Mouse (Mus musculus) intestine, postnatal 0 days (tissue): ENCODE data around the gene Olfr411. TPM values are rescaled to one million over a fixed set of nuclear protein-coding genes. Genes with fewer than 3 reads are reported as not detected.

Experiments
- ATAC-seq: fragments of 200-750 bp; cut with Nextera tagmentation; 2 replicates; pipeline ENCODE4 v1.8.0; 2017; ENCODE audit warnings: mild to moderate bottlenecking, moderate TSS enrichment, moderate library complexity
- H3K27ac ChIP-seq: fragments of 300-500 bp; sonication (generic); 2 replicates; pipeline ENCODE4 v1.5.1; 2014; ENCODE audit warnings: mild to moderate bottlenecking, low read depth, low read length, moderate library complexity
- H3K27me3 ChIP-seq: fragments of 300-500 bp; sonication (generic); replicated peaks from 2 replicates; pipeline ENCODE4 v1.6.1; 2014; ENCODE audit warnings: low read length, mixed read lengths; ENCODE audit not compliant: control insufficient read depth, insufficient read depth
- H3K36me3 ChIP-seq: fragments of 300-500 bp; sonication (generic); 2 replicates; pipeline ENCODE4 v1.6.1; 2014; ENCODE audit warnings: mild to moderate bottlenecking, moderate library complexity; ENCODE audit not compliant: control insufficient read depth, insufficient read depth
- H3K4me1 ChIP-seq: fragments of 300-500 bp; sonication (generic); replicated peaks from 2 replicates; pipeline ENCODE4 v1.6.1; 2014; ENCODE audit warnings: antibody characterized with exemption, low read length, mixed read lengths; ENCODE audit not compliant: control insufficient read depth, insufficient read depth
- H3K4me2 ChIP-seq: fragments of 300-500 bp; sonication (generic); replicated peaks from 2 replicates; pipeline ENCODE4 v1.6.1; 2014; ENCODE audit warnings: low read depth, mild to moderate bottlenecking, moderate library complexity
- H3K4me3 ChIP-seq: fragments of 300-500 bp; sonication (generic); 2 replicates; pipeline ENCODE4 v1.5.1; 2014; ENCODE audit warnings: low read depth, low read length
- H3K9ac ChIP-seq: fragments of 300-500 bp; sonication (generic); 2 replicates; pipeline ENCODE4 v1.6.1; 2014; ENCODE audit warnings: mild to moderate bottlenecking, low read depth, low read length
- H3K9me3 ChIP-seq: fragments of 300-500 bp; sonication (generic); 2 replicates; pipeline ENCODE4 v1.6.1; 2016; ENCODE audit warnings: mixed run types; ENCODE audit not compliant: control insufficient read depth
- CTCF ChIP-seq: sonication (generic); IDR thresholded peaks from 2 replicates; pipeline ENCODE4 v1.5.1; 2016; ENCODE audit warnings: low read depth, mild to moderate bottlenecking, control low read depth, antibody characterized with exemption, moderate library complexity
- WGBS: fragments of 180-500 bp; shearing (Covaris S2); extraction: QIAGEN DNeasy Blood & Tissue Kit; methylation state at CpG from one replicate; pipeline ENCODE4 v1.1.7; 2014; 5-methylcytosine and 5-hydroxymethylcytosine counted together
- polyA plus RNA-seq: library from polyadenylated mRNA; unstranded; fragments of >200 nt; fragmentation: Nextera tagmentation; extraction: Ambion mirVana; gene quantifications from 2 replicates; pipeline ENCODE4 v1.2.1, GENCODE M21; 2015

The Olfr411 gene
- polyA plus RNA-seq, 1 experiment from 2014 or later, result not detected

GRCm38 (mm10) chr11:74385674-74386073 is 33.2 kb upstream of the Olfr411 start:
- no peak overlapping the region for H3K27ac ChIP-seq
- 64% methylated on average over 9 of the region's 9 CpGs for WGBS
- no peak overlapping the region for H3K4me3 ChIP-seq
- no peak overlapping the region for H3K4me2 ChIP-seq
- H3K9me3 ChIP-seq, result no peaks in the 10 kb centered on the region
- peaks cover 25% of the 10 kb centered on the region for H3K36me3 ChIP-seq
- no peaks in the 10 kb centered on the region for H3K4me1 ChIP-seq
- H3K27me3 ChIP-seq, result no peaks in the 10 kb centered on the region
- no peak for TF ChIP-seq CTCF
- ATAC-seq, result no peak
- H3K9ac ChIP-seq, result no peak overlapping the region

DNA sequence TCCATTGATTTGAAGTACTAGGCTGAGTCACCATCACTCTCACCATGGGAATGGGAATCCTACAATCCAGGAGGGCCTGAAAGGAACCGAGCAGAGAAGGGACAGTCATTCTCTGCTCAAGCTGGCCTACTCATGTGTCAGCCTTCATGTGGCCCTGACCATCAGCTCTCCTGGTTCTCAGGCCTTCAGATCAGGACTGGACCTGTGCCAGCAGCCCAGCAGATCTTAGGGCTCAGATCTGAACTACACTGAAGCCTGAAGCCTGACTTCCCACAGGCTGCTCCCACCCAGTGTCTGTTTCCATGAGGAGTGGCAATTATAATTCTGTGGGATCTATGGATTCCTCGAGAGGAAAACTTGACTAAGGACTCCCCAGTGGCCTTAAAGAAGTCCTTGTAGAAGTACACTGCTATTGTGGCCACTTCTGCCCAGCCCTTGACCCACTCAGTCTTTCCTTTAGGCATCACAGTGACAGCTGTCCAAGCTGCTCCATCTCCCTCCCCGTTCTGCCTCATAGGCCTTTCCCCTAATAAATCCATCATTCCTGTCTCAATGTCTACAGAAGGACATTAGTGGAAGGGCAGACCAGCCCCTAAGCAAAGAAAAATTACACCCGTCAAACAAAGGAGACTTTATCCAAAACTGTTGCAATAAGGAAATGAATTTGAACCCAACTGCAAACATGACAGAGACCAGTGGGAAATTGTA is 26.9 kb upstream of the Olfr411 start:
- no peak overlapping the region for H3K4me3 ChIP-seq
- no peak overlapping the region for H3K9ac ChIP-seq
- H3K27ac ChIP-seq, result no peak overlapping the region
- no peak for TF ChIP-seq CTCF
- no peaks in the 10 kb centered on the region; the same call in 1 of the 2 replicates for H3K36me3 ChIP-seq
- peak; percentile 51 for ATAC-seq
- no peaks in the 10 kb centered on the region for H3K9me3 ChIP-seq
- WGBS, result 30% methylated on average over 4 of the region's 4 CpGs
- H3K4me1 ChIP-seq, result no peaks in the 10 kb centered on the region
- H3K4me2 ChIP-seq, result no peak overlapping the region
- no peaks in the 10 kb centered on the region for H3K27me3 ChIP-seq

- no peak overlapping the region for H3K4me3 ChIP-seq
- WGBS, result 81% methylated on average over 3 of the region's 3 CpGs
- no peaks in the 10 kb centered on the region for H3K36me3 ChIP-seq
- H3K27me3 ChIP-seq, result no peaks in the 10 kb centered on the region
- no peak overlapping the region for H3K4me2 ChIP-seq
- 0 out of 2 replicates have a peak, but pooled peaks have one; percentile 26 for ATAC-seq
- H3K4me1 ChIP-seq, result no peaks in the 10 kb centered on the region
- TF ChIP-seq CTCF, result peak; percentile 91
- H3K9ac ChIP-seq, result no peak overlapping the region
- H3K27ac ChIP-seq, result no peak overlapping the region
- H3K9me3 ChIP-seq, result no peaks in the 10 kb centered on the region
Observed at GRCm38 (mm10) chr11:74376847-74377246, 24.4 kb upstream of the Olfr411 start.

- Histone ChIP-seq H3K4me1 (no peaks in the 10 kb centered on the region), H3K9ac (no peak overlapping the region), H3K27me3 (peaks cover 6% of the 10 kb centered on the region; the same call in 1 of the 2 replicates), H3K4me3 (no peak overlapping the region), H3K27ac (no peak overlapping the region), H3K4me2 (no peak overlapping the region), H3K9me3 (no peaks in the 10 kb centered on the region), H3K36me3 (no peaks in the 10 kb centered on the region)
- WGBS, result 11% methylated on average over 22 of the region's 22 CpGs
- no peak for ATAC-seq
- TF ChIP-seq CTCF, result peak; percentile 88
Observed at GRCm38 (mm10) chr11:74371393-74372100, 19.1 kb upstream of the Olfr411 start.

DNA sequence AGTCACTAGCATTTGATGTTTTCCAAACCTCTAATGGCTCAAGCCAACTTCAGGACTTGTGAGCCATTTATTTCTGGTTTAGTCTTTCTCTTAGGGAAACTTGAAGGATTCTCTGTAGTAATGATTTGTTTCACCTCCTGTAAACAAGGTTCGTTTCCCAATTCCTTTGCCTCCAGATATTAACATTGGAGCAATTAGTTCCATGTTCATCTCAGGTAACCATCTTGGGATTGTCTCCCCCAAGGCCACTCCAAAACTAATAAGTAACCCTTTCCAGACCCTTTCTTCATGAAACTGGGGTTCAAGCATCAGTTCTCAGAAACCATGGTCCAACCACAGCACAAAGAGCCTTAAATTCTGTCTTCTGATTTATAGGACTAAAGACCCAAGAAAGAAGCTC is 9.3 kb upstream of the Olfr411 start, which contains the start of gene Olfr412:
Olfr412 (plus strand) TSS at position 301 of the 400 bp plus-strand sequence.
- Histone ChIP-seq H3K9ac (no peak within 1 kb of the TSS), H3K4me2 (no peak within 1 kb of the TSS), H3K36me3 (no peaks in the 10 kb centered on the region), H3K4me1 (no peaks in the 10 kb centered on the region), H3K27me3 (no peaks in the 10 kb centered on the region), H3K4me3 (no peak within 1 kb of the TSS), H3K27ac (no peak within 1 kb of the TSS), H3K9me3 (no peaks in the 10 kb centered on the region)
- WGBS, result 68% methylated on average over 1 of the region's 1 CpGs
- no peak for TF ChIP-seq CTCF
- no peak for ATAC-seq

GRCm38 (mm10) chr11:74337931-74338330 is 14.5 kb downstream of the Olfr411 start, which contains the start of gene Olfr410:
Olfr410 (minus strand) TSS chr11:74338031.
- ATAC-seq, result no peak
- Histone ChIP-seq H3K9me3 (no peaks in the 10 kb centered on the region), H3K4me1 (no peaks in the 10 kb centered on the region), H3K27ac (no peak within 1 kb of the TSS), H3K27me3 (no peaks in the 10 kb centered on the region), H3K4me2 (no peak within 1 kb of the TSS), H3K9ac (no peak within 1 kb of the TSS), H3K4me3 (no peak within 1 kb of the TSS), H3K36me3 (no peaks in the 10 kb centered on the region)
- WGBS, result 81% methylated on average over 6 of the region's 6 CpGs
- TF ChIP-seq CTCF, result no peak
